Mouse (Mus musculus) cerebellum, adult 2 months (tissue): ENCODE results near the gene Zfp341.

Source experiments
- CTCF ChIP-seq: fragments of 200-500 bp; IDR thresholded peaks from 2 replicates; pipeline ENCODE4 v1.5.1; 2011; ENCODE audit warnings: low read depth, mild to moderate bottlenecking, control low read depth, low read length, moderate library complexity, borderline replicate concordance; ENCODE audit not compliant: insufficient read depth
- POLR2A ChIP-seq: fragments of 200-500 bp; IDR thresholded peaks from 2 replicates; pipeline ENCODE4 v1.6.1; 2011; ENCODE audit warnings: low read length, control low read depth, borderline replicate concordance; ENCODE audit not compliant: insufficient read depth

DNA sequence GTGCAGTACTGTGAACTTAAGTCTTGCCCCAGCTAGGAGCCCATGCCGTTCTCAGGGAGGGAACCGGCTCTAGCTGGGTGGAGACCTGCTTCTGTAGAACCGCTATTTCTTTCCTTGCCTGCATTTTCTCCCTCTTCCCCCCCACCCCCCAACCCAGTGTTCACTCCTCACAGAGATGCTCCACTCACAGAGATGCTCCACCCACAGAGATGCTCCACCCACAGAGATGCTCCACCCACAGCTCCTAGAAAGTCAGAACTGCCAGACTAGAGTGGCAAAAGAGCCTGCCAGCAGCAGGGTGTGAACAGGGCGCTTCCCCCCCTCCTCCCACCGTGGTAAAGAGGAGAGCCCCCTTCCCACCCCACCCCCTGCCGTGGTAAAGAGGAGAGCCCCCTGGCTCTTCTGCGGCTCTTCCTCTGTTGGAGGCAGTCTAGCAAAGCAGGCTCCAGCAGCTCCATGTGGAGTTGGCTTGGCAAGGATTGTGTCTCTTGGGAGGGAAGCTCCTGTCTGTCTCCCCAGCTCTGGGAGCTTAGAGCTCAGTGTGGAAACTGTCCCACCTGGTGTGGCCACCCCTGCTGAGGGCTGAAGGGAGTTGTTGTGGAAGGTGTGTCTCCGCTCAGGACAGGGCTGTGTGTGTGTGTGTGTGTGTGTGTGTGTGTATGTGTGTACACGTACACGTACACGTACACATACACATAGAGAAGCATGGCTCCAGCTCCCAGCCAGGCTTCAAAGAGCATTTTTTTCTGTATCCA, 80.3 kb downstream of the Zfp341 start:
- TF ChIP-seq POLR2A (no peak), CTCF (no peak)
